In genomic region chr9:108002778-108003530, GRCm38 (mm10) we compare ENCODE assay signal across 8 mouse cellular contexts. TPM values are rescaled to one million over a fixed set of nuclear protein-coding genes. Genes with fewer than 3 reads are reported as not detected.
DNase-seq lines count a peak whose midpoint lies in the region; ATAC-seq and TF ChIP-seq lines count a peak whose summit lies in the region.

No protein-coding gene starts in this region.

- peak overlapping the region; percentile 84 for H3K9ac ChIP-seq in kidney, embryonic 16.5 days (replicated peaks; ENCODE audit: low read length)
- peak overlapping the region; percentile 90 for H3K9ac ChIP-seq in embryonic facial prominence, embryonic 12.5 days
- H3K9ac ChIP-seq in intestine, embryonic 14.5 days (ENCODE audit: low read length) = peak overlapping the region; percentile 93
- H3K9ac ChIP-seq in midbrain, embryonic 11.5 days (ENCODE audit: low read length) = peak overlapping the region; percentile 93

- H3K27me3 ChIP-seq in kidney, embryonic 16.5 days (ENCODE audit: insufficient read depth, low read length) = no peaks in the 10 kb centered on the region
- peaks cover 11% of the 10 kb centered on the region for H3K27me3 ChIP-seq in G1E (ENCODE audit: insufficient read depth, low read length)
- H3K27me3 ChIP-seq in embryonic facial prominence, embryonic 12.5 days = no peaks in the 10 kb centered on the region
- no peaks in the 10 kb centered on the region for H3K27me3 ChIP-seq in intestine, embryonic 14.5 days (replicated peaks; ENCODE audit: control insufficient read depth, insufficient read depth, low read length)
- no peaks in the 10 kb centered on the region for H3K27me3 ChIP-seq in midbrain, embryonic 11.5 days (ENCODE audit: control insufficient read depth, insufficient read depth, low read length)

- peak overlapping the region; percentile 65 for H3K4me3 ChIP-seq in kidney, embryonic 16.5 days (ENCODE audit: low read length)
- H3K4me3 ChIP-seq in G1E (ENCODE audit: low read depth, low read length) = peak overlapping the region; percentile 96
- peak overlapping the region; percentile 82 for H3K4me3 ChIP-seq in embryonic facial prominence, embryonic 12.5 days
- peak overlapping the region; percentile 98 for H3K4me3 ChIP-seq in intestine, embryonic 14.5 days (ENCODE audit: low read depth, low read length)
- peak overlapping the region; percentile 75 for H3K4me3 ChIP-seq in midbrain, embryonic 11.5 days (ENCODE audit: low read depth, low read length)

- no peak; the same call in none of the 2 replicates for ATAC-seq in kidney, embryonic 16.5 days (ENCODE audit: low FRiP score, low TSS enrichment)
- ATAC-seq in G1E (ENCODE audit: extremely low read depth, insufficient number of reproducible peaks, low FRiP score, poor library complexity, severe bottlenecking) = no peak
- peak; percentile 45 for ATAC-seq in embryonic facial prominence, embryonic 12.5 days (ENCODE audit: insufficient number of reproducible peaks, insufficient read depth, low FRiP score, low TSS enrichment)
- ATAC-seq in intestine, embryonic 14.5 days (replicated peaks; ENCODE audit: low FRiP score, low TSS enrichment, low read depth) = peak; percentile 61
- ATAC-seq in midbrain, embryonic 11.5 days (ENCODE audit: low FRiP score) = no peak

- no peak for TF ChIP-seq CTCF in G1E (IDR thresholded peaks at IDR 0.05; ENCODE audit: low read depth, low read length)

- H3K4me2 ChIP-seq in kidney, embryonic 16.5 days (replicated peaks; ENCODE audit: low read depth, low read length) = peak overlapping the region; percentile 89
- H3K4me2 ChIP-seq in embryonic facial prominence, embryonic 12.5 days (replicated peaks) = peak overlapping the region; percentile 84
- peak overlapping the region; percentile 82 for H3K4me2 ChIP-seq in intestine, embryonic 14.5 days (ENCODE audit: low read length)
- H3K4me2 ChIP-seq in midbrain, embryonic 11.5 days = peak overlapping the region; percentile 81

- under 1% methylated on average over 48 of the region's 50 CpGs for WGBS in kidney, embryonic 16.5 days
- under 1% methylated on average over 50 of the region's 50 CpGs for WGBS in embryonic facial prominence, embryonic 12.5 days
- WGBS in intestine, embryonic 14.5 days = under 1% methylated on average over 49 of the region's 50 CpGs
- 1% methylated on average over 50 of the region's 50 CpGs for WGBS in midbrain, embryonic 11.5 days

- H3K36me3 ChIP-seq in kidney, embryonic 16.5 days (ENCODE audit: insufficient read depth, low read length) = no peaks in the 10 kb centered on the region
- peaks cover 17% of the 10 kb centered on the region for H3K36me3 ChIP-seq in G1E (replicated peaks)
- H3K36me3 ChIP-seq in embryonic facial prominence, embryonic 12.5 days = no peaks in the 10 kb centered on the region
- H3K36me3 ChIP-seq in intestine, embryonic 14.5 days (ENCODE audit: control insufficient read depth, insufficient read depth, low read length) = no peaks in the 10 kb centered on the region
- H3K36me3 ChIP-seq in midbrain, embryonic 11.5 days (ENCODE audit: control insufficient read depth, insufficient read depth, low read length) = no peaks in the 10 kb centered on the region

- H3K4me1 ChIP-seq in kidney, embryonic 16.5 days (ENCODE audit: insufficient read depth, low read length) = peaks cover 18% of the 10 kb centered on the region
- peaks cover 29% of the 10 kb centered on the region for H3K4me1 ChIP-seq in G1E (ENCODE audit: insufficient read depth, low read depth, low read length)
- peaks cover 20% of the 10 kb centered on the region for H3K4me1 ChIP-seq in embryonic facial prominence, embryonic 12.5 days
- peaks cover 19% of the 10 kb centered on the region for H3K4me1 ChIP-seq in intestine, embryonic 14.5 days (replicated peaks; ENCODE audit: control insufficient read depth, insufficient read depth, low read length)
- H3K4me1 ChIP-seq in midbrain, embryonic 11.5 days (ENCODE audit: control insufficient read depth, insufficient read depth, low read length) = peaks cover 9% of the 10 kb centered on the region

- H3K27ac ChIP-seq in kidney, embryonic 16.5 days (ENCODE audit: low read length) = peak overlapping the region; percentile 83
- peak overlapping the region; percentile 94 for H3K27ac ChIP-seq in embryonic facial prominence, embryonic 12.5 days
- H3K27ac ChIP-seq in intestine, embryonic 14.5 days (ENCODE audit: low read depth) = peak overlapping the region; percentile 93
- peak overlapping the region; percentile 73 for H3K27ac ChIP-seq in midbrain, embryonic 11.5 days (ENCODE audit: low read depth, low read length)

- no peak for DNase-seq in kidney, adult 8-10 months
- DNase-seq in G1E (ENCODE audit: low spot score) = no peak
- DNase-seq in intestine, embryonic 14.5 days (ENCODE audit: low spot score) = no peak
- peak; percentile 95 for DNase-seq in midbrain, embryonic 11.5 days (ENCODE audit: low spot score, missing footprints)
- DNase-seq in layer of hippocampus, adult 9-11 months = no peak
- DNase-seq in urinary bladder, adult 2 months (ENCODE audit: low spot score) = no peak

- H3K9me3 ChIP-seq in kidney, embryonic 16.5 days (ENCODE audit: low read length) = no peaks in the 10 kb centered on the region
- H3K9me3 ChIP-seq in G1E (replicated peaks) = no peaks in the 10 kb centered on the region
- H3K9me3 ChIP-seq in embryonic facial prominence, embryonic 12.5 days = no peaks in the 10 kb centered on the region
- H3K9me3 ChIP-seq in intestine, embryonic 14.5 days (ENCODE audit: control insufficient read depth, low read length) = no peaks in the 10 kb centered on the region
- no peaks in the 10 kb centered on the region for H3K9me3 ChIP-seq in midbrain, embryonic 11.5 days (ENCODE audit: control insufficient read depth, low read length)

RNA-seq across cellular contexts. Expression of gene Ip6k1, which starts 0.7 kb away (rescaled TPM):
- 59.2 and 61.8 TPM in 2 replicates for polyA plus RNA-seq in kidney, embryonic 16.5 days (2015; fragmentation: Nextera tagmentation; extraction: Ambion mirVana)
- total RNA-seq in G1E (2014; fragmentation: Nextera tagmentation) (28.5 and 30.8 TPM in 2 replicates), G1E (2017) (52.3 and 55.9 TPM in 2 replicates)
- polyA plus RNA-seq in G1E (2012) = 57.6 and 58.5 TPM in 2 replicates
- polyA plus RNA-seq in embryonic facial prominence, embryonic 12.5 days (2016; fragmentation: Nextera tagmentation; extraction: Ambion mirVana) = 82.2 and 85.6 TPM in 2 replicates
- polyA plus RNA-seq in intestine, embryonic 14.5 days (2014; fragmentation: Nextera tagmentation; extraction: Ambion mirVana) = 24.6 and 25.8 TPM in 2 replicates
- 31.6 and 34.8 TPM in 2 replicates for polyA plus RNA-seq in midbrain, embryonic 11.5 days (2014; fragmentation: Nextera tagmentation; extraction: Ambion mirVana)
- polyA plus RNA-seq in urinary bladder, adult 2 months (2012; rRNA removed) = 84.3 and 90.7 TPM in 2 replicates

RNA-seq across cellular contexts. Expression of gene Gm20662, which starts 6.8 kb away (rescaled TPM):
- polyA plus RNA-seq in kidney, embryonic 16.5 days (2015; fragmentation: Nextera tagmentation; extraction: Ambion mirVana) = 0.64 and 1.1 TPM in 2 replicates
- not detected in 2 replicates for total RNA-seq in G1E (2014; fragmentation: Nextera tagmentation)
- 0.76 and 2.4 TPM in 2 replicates for total RNA-seq in G1E (2017)
- 0.14 and 0.27 TPM in 2 replicates for polyA plus RNA-seq in G1E (2012)
- 0.51 and 0.85 TPM in 2 replicates for polyA plus RNA-seq in embryonic facial prominence, embryonic 12.5 days (2016; fragmentation: Nextera tagmentation; extraction: Ambion mirVana)
- polyA plus RNA-seq in intestine, embryonic 14.5 days (2014; fragmentation: Nextera tagmentation; extraction: Ambion mirVana) = 0.42 and 0.90 TPM in 2 replicates
- polyA plus RNA-seq in midbrain, embryonic 11.5 days (2014; fragmentation: Nextera tagmentation; extraction: Ambion mirVana) = 0.82 TPM in 1 of 2 replicates, not detected in the other
- 2.1 and 2.5 TPM in 2 replicates for polyA plus RNA-seq in urinary bladder, adult 2 months (2012; rRNA removed)

RNA-seq across cellular contexts. Expression of gene Cdhr4, which starts 10.7 kb away (rescaled TPM):
- polyA plus RNA-seq in kidney, embryonic 16.5 days (2015; fragmentation: Nextera tagmentation; extraction: Ambion mirVana) = 10.5 and 11.8 TPM in 2 replicates
- 2.9 and 4.0 TPM in 2 replicates for total RNA-seq in G1E (2014; fragmentation: Nextera tagmentation)
- total RNA-seq in G1E (2017) = 8.4 and 11.3 TPM in 2 replicates
- polyA plus RNA-seq in G1E (2012) = 0.40 and 0.57 TPM in 2 replicates
- polyA plus RNA-seq in embryonic facial prominence, embryonic 12.5 days (2016; fragmentation: Nextera tagmentation; extraction: Ambion mirVana) = 14.6 and 16.2 TPM in 2 replicates
- 15.7 and 27.3 TPM in 2 replicates for polyA plus RNA-seq in intestine, embryonic 14.5 days (2014; fragmentation: Nextera tagmentation; extraction: Ambion mirVana)
- polyA plus RNA-seq in midbrain, embryonic 11.5 days (2014; fragmentation: Nextera tagmentation; extraction: Ambion mirVana) = 2.2 and 3.3 TPM in 2 replicates
- polyA plus RNA-seq in urinary bladder, adult 2 months (2012; rRNA removed) = 0.80 and 0.93 TPM in 2 replicates

RNA-seq across cellular contexts. Expression of gene Inka1, which starts 17.3 kb away (rescaled TPM):
- polyA plus RNA-seq in kidney, embryonic 16.5 days (2015; fragmentation: Nextera tagmentation; extraction: Ambion mirVana) = 68.0 and 79.4 TPM in 2 replicates
- total RNA-seq in G1E (2014; fragmentation: Nextera tagmentation) = 24.6 and 28.1 TPM in 2 replicates
- 74.4 and 83.2 TPM in 2 replicates for total RNA-seq in G1E (2017)
- polyA plus RNA-seq in G1E (2012) = 75.6 and 81.1 TPM in 2 replicates
- polyA plus RNA-seq in embryonic facial prominence, embryonic 12.5 days (2016; fragmentation: Nextera tagmentation; extraction: Ambion mirVana) = 97.0 and 98.9 TPM in 2 replicates
- 58.7 and 62.4 TPM in 2 replicates for polyA plus RNA-seq in intestine, embryonic 14.5 days (2014; fragmentation: Nextera tagmentation; extraction: Ambion mirVana)
- polyA plus RNA-seq in midbrain, embryonic 11.5 days (2014; fragmentation: Nextera tagmentation; extraction: Ambion mirVana) = 20.7 and 25.3 TPM in 2 replicates
- 8.6 and 11.0 TPM in 2 replicates for polyA plus RNA-seq in urinary bladder, adult 2 months (2012; rRNA removed)

RNA-seq across cellular contexts. Expression of gene Gm20661, which starts 20.1 kb away (rescaled TPM):
- 5.3 and 7.5 TPM in 2 replicates for polyA plus RNA-seq in kidney, embryonic 16.5 days (2015; fragmentation: Nextera tagmentation; extraction: Ambion mirVana)
- total RNA-seq in G1E (2014; fragmentation: Nextera tagmentation) = 0.75 and 1.0 TPM in 2 replicates
- 1.8 and 2.6 TPM in 2 replicates for total RNA-seq in G1E (2017)
- polyA plus RNA-seq in G1E (2012) = 0.15 TPM in 1 of 2 replicates, not detected in the other
- 8.8 and 11.0 TPM in 2 replicates for polyA plus RNA-seq in embryonic facial prominence, embryonic 12.5 days (2016; fragmentation: Nextera tagmentation; extraction: Ambion mirVana)
- 8.7 and 11.4 TPM in 2 replicates for polyA plus RNA-seq in intestine, embryonic 14.5 days (2014; fragmentation: Nextera tagmentation; extraction: Ambion mirVana)
- 0.74 and 1.2 TPM in 2 replicates for polyA plus RNA-seq in midbrain, embryonic 11.5 days (2014; fragmentation: Nextera tagmentation; extraction: Ambion mirVana)
- 0.19 and 0.39 TPM in 2 replicates for polyA plus RNA-seq in urinary bladder, adult 2 months (2012; rRNA removed)

Comparison
In these comparisons a context has a peak if more than half of its experiments do, and no peak if none do; other contexts are left out.
1. ATAC-seq: peak in embryonic facial prominence, embryonic 12.5 days (single experiment) and intestine, embryonic 14.5 days (single experiment); none in kidney, embryonic 16.5 days (single experiment), G1E (single experiment) and midbrain, embryonic 11.5 days (single experiment).
2. Peak in every context shown above with its lines, with median percentiles within 50 percentile points of each other: H3K27ac ChIP-seq, H3K4me2 ChIP-seq, H3K4me3 ChIP-seq and H3K9ac ChIP-seq.